Mouse (Mus musculus) limb, embryonic 14.5 days (tissue): Measurements from ENCODE around the gene Ndufc1. TPM values are rescaled to one million over a fixed set of nuclear protein-coding genes. Genes with fewer than 3 reads are reported as not detected.
A peak's percentile ranks its signal among the peaks of the same experiment; 100 is the strongest.

Experiments
- ATAC-seq: fragments of 200-750 bp; cut with Nextera tagmentation; 2 replicates; pipeline ENCODE4 v1.8.0; 2017; ENCODE audit warnings: low read depth, moderate number of reproducible peaks, moderate TSS enrichment; ENCODE audit not compliant: low FRiP score
- DNase-seq: peaks from one replicate; pipeline ENCODE4 v3.0.0-alpha.2; 2015; ENCODE audit warnings: low spot score
- H3K27ac ChIP-seq: fragments of 300-500 bp; sonication (generic); replicated peaks from 2 replicates; pipeline ENCODE4 v1.5.1; 2014; ENCODE audit warnings: low read depth, mild to moderate bottlenecking, low read length, moderate library complexity, mixed read lengths
- H3K27me3 ChIP-seq: fragments of 300-500 bp; sonication (generic); 2 replicates; pipeline ENCODE4 v1.6.1; 2014; ENCODE audit warnings: low read length, mixed read lengths; ENCODE audit not compliant: control insufficient read depth, insufficient read depth
- H3K36me3 ChIP-seq: fragments of 300-500 bp; sonication (generic); 2 replicates; pipeline ENCODE4 v1.6.1; 2014; ENCODE audit warnings: mild to moderate bottlenecking, low read length, moderate library complexity, mixed read lengths; ENCODE audit not compliant: control insufficient read depth, insufficient read depth
- H3K4me1 ChIP-seq: fragments of 300-500 bp; sonication (generic); 2 replicates; pipeline ENCODE4 v1.6.1; 2014; ENCODE audit warnings: antibody characterized with exemption, low read length, mixed read lengths; ENCODE audit not compliant: control insufficient read depth, insufficient read depth
- H3K4me2 ChIP-seq: fragments of 300-500 bp; sonication (generic); replicated peaks from 2 replicates; pipeline ENCODE4 v1.6.1; 2014; ENCODE audit warnings: low read depth, mild to moderate bottlenecking, low read length, moderate library complexity; ENCODE audit not compliant: severe bottlenecking
- H3K4me3 ChIP-seq: fragments of 300-500 bp; sonication (generic); replicated peaks from 2 replicates; pipeline ENCODE4 v1.5.1; 2014; ENCODE audit warnings: low read length
- H3K9ac ChIP-seq: fragments of 300-500 bp; sonication (generic); 2 replicates; pipeline ENCODE4 v1.6.1; 2014; ENCODE audit warnings: mild to moderate bottlenecking, low read depth, low read length, moderate library complexity; ENCODE audit not compliant: severe bottlenecking
- H3K9me3 ChIP-seq: fragments of 300-500 bp; sonication (generic); 2 replicates; pipeline ENCODE4 v1.6.1; 2016; ENCODE audit warnings: low read length; ENCODE audit not compliant: control insufficient read depth
- POLR2A ChIP-seq: fragments of 200-500 bp; IDR thresholded peaks from 2 replicates; pipeline ENCODE4 v1.8.0; 2012; ENCODE audit warnings: inconsistent platforms, mild to moderate bottlenecking, moderate library complexity, borderline replicate concordance; ENCODE audit not compliant: insufficient read depth, insufficient read length; ENCODE audit errors: extremely low read depth
- WGBS: fragments of 180-500 bp; shearing (Covaris S2); extraction: QIAGEN DNeasy Blood & Tissue Kit; methylation state at CpG from one replicate; pipeline ENCODE4 v1.1.7; 2014; 5-methylcytosine and 5-hydroxymethylcytosine counted together
- polyA plus RNA-seq, 2 experiments: library from polyadenylated mRNA; depleted of rRNA in 1 of 2; stranded (reverse) in 1 of 2; unstranded in 1 of 2; fragments of >200 nt; fragmentation: Nextera tagmentation in 1 of 2; extraction: Ambion mirVana in 1 of 2; gene quantifications; 2 replicates each; pipeline versions ENCODE4 v1.2.1 to v1.2.3; 2012 to 2014

The Ndufc1 gene
- polyA plus RNA-seq, 2 experiments, result 276 to 624 TPM

DNA sequence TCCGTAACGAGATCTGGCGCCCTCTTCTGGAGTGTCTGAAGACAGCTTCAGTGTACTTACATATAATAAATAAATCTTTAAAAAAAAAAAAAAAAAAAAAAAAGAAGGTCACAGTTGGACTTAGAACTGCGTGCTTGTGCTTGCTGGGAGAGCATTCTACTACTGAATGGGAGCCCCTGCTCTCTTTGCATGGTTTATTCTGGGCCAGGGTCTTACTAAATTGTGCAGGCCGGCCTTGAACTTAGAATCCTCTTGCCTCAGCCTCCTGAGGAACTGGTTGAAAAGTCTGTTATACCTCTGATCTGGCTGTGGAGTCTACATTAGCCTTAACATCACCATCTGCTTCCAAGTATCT is 28.2 kb downstream of the Ndufc1 start:
- Histone ChIP-seq H3K27me3 (no peaks in the 10 kb centered on the region), H3K4me1 (peaks cover 7% of the 10 kb centered on the region; the same call in 1 of the 2 replicates), H3K27ac (no peak overlapping the region), H3K9me3 (no peaks in the 10 kb centered on the region), H3K36me3 (no peaks in the 10 kb centered on the region), H3K4me3 (no peak overlapping the region), H3K9ac (no peak overlapping the region), H3K4me2 (no peak overlapping the region)
- DNase-seq, result no peak
- no peak for TF ChIP-seq POLR2A
- no peak for ATAC-seq
- WGBS, result 73% methylated on average over 2 of the region's 5 CpGs

GRCm38 (mm10) chr3:51379786-51380659 is 28.8 kb downstream of the Ndufc1 start:
- H3K4me2 ChIP-seq, result no peak overlapping the region
- no peak overlapping the region for H3K27ac ChIP-seq
- H3K9ac ChIP-seq, result no peak overlapping the region
- WGBS, result 73% methylated on average over 5 of the region's 5 CpGs
- no peaks in the 10 kb centered on the region for H3K9me3 ChIP-seq
- no peaks in the 10 kb centered on the region for H3K36me3 ChIP-seq
- peaks cover 7% of the 10 kb centered on the region; the same call in 1 of the 2 replicates for H3K4me1 ChIP-seq
- no peak for TF ChIP-seq POLR2A
- ATAC-seq (no peak), DNase-seq (no peak)
- no peaks in the 10 kb centered on the region for H3K27me3 ChIP-seq
- H3K4me3 ChIP-seq, result no peak overlapping the region

DNA sequence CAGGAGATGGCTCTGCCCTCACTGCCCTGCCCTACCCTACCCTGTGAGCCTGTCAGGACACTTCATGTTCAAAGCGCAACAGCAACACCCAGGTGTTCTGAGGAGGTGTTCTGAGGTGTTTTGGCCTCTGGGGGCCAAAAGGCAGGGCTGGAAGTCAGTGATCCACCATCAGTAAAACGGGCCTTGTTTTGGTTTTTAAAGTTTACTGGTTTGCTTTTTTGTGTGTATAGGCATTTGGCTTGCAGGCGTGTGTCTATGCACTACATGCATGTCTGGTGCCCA is 30.2 kb downstream of the Ndufc1 start:
- ATAC-seq (no peak), DNase-seq (no peak)
- H3K4me3 ChIP-seq, result peak overlapping the region; percentile 34
- no peak overlapping the region for H3K27ac ChIP-seq
- no peaks in the 10 kb centered on the region for H3K27me3 ChIP-seq
- H3K4me2 ChIP-seq, result peak overlapping the region; percentile 44
- WGBS, result 74% methylated on average over 3 of the region's 3 CpGs
- TF ChIP-seq POLR2A, result no peak
- H3K9me3 ChIP-seq, result no peaks in the 10 kb centered on the region
- peaks cover 7% of the 10 kb centered on the region; the same call in 1 of the 2 replicates for H3K4me1 ChIP-seq
- H3K9ac ChIP-seq, result 0 out of 2 replicates have a peak overlapping the region, but pooled peaks have one; percentile 44
- no peaks in the 10 kb centered on the region for H3K36me3 ChIP-seq

DNA sequence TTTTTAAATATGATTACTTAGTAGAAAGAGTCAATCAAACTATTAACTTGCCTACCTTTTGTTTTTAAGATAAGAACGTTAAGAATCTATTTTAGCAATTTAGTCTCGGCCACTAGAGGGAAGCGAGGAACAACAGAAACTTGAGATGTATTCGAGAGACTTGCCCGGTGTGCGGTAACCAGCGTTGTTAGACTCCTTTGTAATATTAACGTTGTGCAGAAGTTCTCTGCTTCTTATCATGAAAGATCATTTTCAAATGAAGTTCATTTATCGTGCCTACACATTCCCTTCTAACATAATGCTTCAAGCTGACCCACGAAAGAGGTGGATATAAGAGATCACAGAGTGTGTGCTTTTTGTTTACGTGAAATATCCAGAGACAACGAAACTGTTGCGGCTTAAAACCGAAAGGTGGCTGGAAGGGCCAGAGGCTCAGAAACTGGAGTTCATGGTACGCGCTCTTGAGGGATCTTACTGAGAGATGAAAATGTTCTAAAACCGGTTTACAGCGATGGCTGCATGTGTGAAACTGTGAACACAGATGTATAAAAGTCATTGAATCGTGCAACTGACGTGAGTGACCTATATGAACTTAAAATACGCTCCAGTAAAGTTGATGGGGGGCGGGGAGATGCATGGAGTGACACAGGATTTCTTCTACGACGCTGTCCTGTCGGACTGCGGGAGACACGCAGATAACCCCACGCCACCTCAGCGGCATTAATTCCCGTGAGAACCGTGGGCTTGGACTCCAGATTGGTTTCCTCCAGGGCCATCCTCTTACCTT is 30.7 kb downstream of the Ndufc1 start:
- H3K4me2 ChIP-seq, result peak overlapping the region; percentile 44
- H3K9me3 ChIP-seq, result no peaks in the 10 kb centered on the region
- no peak for TF ChIP-seq POLR2A
- no peak overlapping the region for H3K27ac ChIP-seq
- H3K4me1 ChIP-seq, result peaks cover 7% of the 10 kb centered on the region; the same call in 1 of the 2 replicates
- H3K36me3 ChIP-seq, result no peaks in the 10 kb centered on the region
- ATAC-seq (peak; percentile 66; the same call in 1 of the 2 replicates), DNase-seq (peak; percentile 72)
- no peaks in the 10 kb centered on the region for H3K27me3 ChIP-seq
- H3K4me3 ChIP-seq, result peak overlapping the region; percentile 34
- H3K9ac ChIP-seq, result peak overlapping the region; percentile 44; the same call in 1 of the 2 replicates
- WGBS, result 38% methylated on average over 31 of the region's 31 CpGs
